Mouse (Mus musculus) MEL (cell line): ENCODE measurements around the gene Ltb4r2. TPM values are rescaled to one million over a fixed set of nuclear protein-coding genes. Genes with fewer than 3 reads are reported as not detected.

Experiments
- CHD1 ChIP-seq: IDR thresholded peaks from 2 replicates; pipeline ENCODE4 v1.6.1; 2012; ENCODE audit warnings: low read depth, mild to moderate bottlenecking, inconsistent platforms, low read length, improper control_type of control experiment
- CTCF ChIP-seq, 3 experiments: IDR thresholded peaks in 2 of 3; conservative IDR thresholded peaks in 1 of 3; 2 replicates each; pipeline ENCODE4 v1.5.1; 2011 to 2012; ENCODE audit warnings: low read length in 3 of 3, low read depth in 2 of 3, mild to moderate bottlenecking in 2 of 3, improper control_type of control experiment in 1 of 3, inconsistent platforms in 1 of 3, mixed read lengths in 1 of 3, moderate library complexity in 1 of 3; ENCODE audit not compliant: control insufficient read depth in 1 of 3, insufficient read depth in 1 of 3, poor library complexity in 1 of 3, severe bottlenecking in 1 of 3
- ELF1 ChIP-seq: IDR thresholded peaks from 2 replicates; pipeline ENCODE4 v1.6.1; 2014; ENCODE audit warnings: low read depth, mild to moderate bottlenecking, inconsistent platforms, low read length, improper control_type of control experiment, moderate library complexity
- GABPA ChIP-seq: IDR thresholded peaks from 2 replicates; pipeline ENCODE4 v1.6.1; 2012; ENCODE audit warnings: low read depth, mild to moderate bottlenecking, inconsistent platforms, low read length, improper control_type of control experiment, moderate library complexity
- HCFC1 ChIP-seq: IDR thresholded peaks from 2 replicates; pipeline ENCODE4 v1.6.1; 2012; ENCODE audit warnings: low read depth, mild to moderate bottlenecking, inconsistent platforms, low read length, improper control_type of control experiment, moderate library complexity
- KAT2A ChIP-seq: conservative IDR thresholded peaks from 2 replicates; pipeline ENCODE4 v1.6.1; 2012; ENCODE audit warnings: low read depth, low read length, improper control_type of control experiment, inconsistent platforms
- MAFK ChIP-seq: IDR thresholded peaks from 2 replicates; pipeline ENCODE4 v1.6.1; 2011; ENCODE audit warnings: low read depth, mild to moderate bottlenecking, low read length, improper control_type of control experiment, borderline replicate concordance
- MAX ChIP-seq: IDR thresholded peaks from 2 replicates; pipeline ENCODE4 v1.6.1; 2011; ENCODE audit warnings: low read length, improper control_type of control experiment
- MEF2A ChIP-seq: IDR thresholded peaks from 2 replicates; pipeline ENCODE4 v1.6.1; 2014; ENCODE audit warnings: low read depth, mild to moderate bottlenecking, inconsistent platforms, low read length, improper control_type of control experiment; ENCODE audit not compliant: poor library complexity, insufficient replicate concordance, severe bottlenecking; ENCODE audit errors: extremely low read depth
- MXI1 ChIP-seq: IDR thresholded peaks from 2 replicates; pipeline ENCODE4 v1.6.1; 2011; ENCODE audit warnings: mild to moderate bottlenecking, low read depth, low read length, improper control_type of control experiment
- POLR2AphosphoS2 ChIP-seq: IDR thresholded peaks from 2 replicates; pipeline ENCODE4 v1.6.1; 2011; ENCODE audit warnings: low read length, improper control_type of control experiment
- POLR2AphosphoS5 ChIP-seq: IDR thresholded peaks from 2 replicates; pipeline ENCODE4 v1.6.1; 2012; ENCODE audit warnings: low read depth, borderline replicate concordance, mild to moderate bottlenecking, inconsistent platforms, low read length, moderate library complexity, mixed read lengths
- RAD21 ChIP-seq: IDR thresholded peaks from 2 replicates; pipeline ENCODE4 v1.6.1; 2011; ENCODE audit warnings: mild to moderate bottlenecking, low read depth, low read length, improper control_type of control experiment
- TAL1 ChIP-seq: IDR thresholded peaks from 2 replicates; pipeline ENCODE4 v1.6.1; 2012; ENCODE audit warnings: mild to moderate bottlenecking, inconsistent platforms, low read length, moderate library complexity, mixed read lengths
- TCF12 ChIP-seq: IDR thresholded peaks from 2 replicates; pipeline ENCODE4 v1.6.1; 2014; ENCODE audit warnings: low read depth, mild to moderate bottlenecking, inconsistent platforms, low read length, improper control_type of control experiment, moderate library complexity
- UBTF ChIP-seq: IDR thresholded peaks from 2 replicates; pipeline ENCODE4 v1.6.1; 2012; ENCODE audit warnings: low read depth, mild to moderate bottlenecking, inconsistent platforms, low read length, improper control_type of control experiment, moderate library complexity, borderline replicate concordance; ENCODE audit not compliant: insufficient read depth
- USF1 ChIP-seq: IDR thresholded peaks from 2 replicates; pipeline ENCODE4 v1.6.1; 2014; ENCODE audit warnings: low read depth, mild to moderate bottlenecking, inconsistent platforms, low read length, improper control_type of control experiment, moderate library complexity
- polyA plus RNA-seq, 2 experiments: library from polyadenylated mRNA; stranded (reverse) in 1 of 2; unstranded in 1 of 2; fragments of >175 nt in 1 of 2; fragments of >200 nt in 1 of 2; gene quantifications; 2 replicates each; pipeline versions ENCODE4 v1.2.1 to v1.2.4; 2012; ENCODE audit warnings: low replicate concordance in 2 of 2, low read depth in 1 of 2; ENCODE audit not compliant: insufficient read length in 2 of 2, insufficient read depth in 1 of 2, missing spikeins in 1 of 2
- total RNA-seq: library from RNA; depleted of rRNA; stranded (reverse); fragments of 300-350 nt; gene quantifications from 2 replicates; pipeline ENCODE4 v1.2.3, GENCODE M21; 2012; rRNA removed

Ltb4r2 gene
- total and polyA plus RNA-seq, 3 experiments: 0.19 to 0.52 TPM; not detected in 1

GRCm38 (mm10) chr14:55795380-55796163 lies 34.3 kb downstream of the Ltb4r2 start (continued):
- TF ChIP-seq ELF1: peak; percentile 30; the same call in 1 of the 2 replicates
- no peak for TF ChIP-seq USF1
- TF ChIP-seq TCF12: peak; percentile 47; the same call in 1 of the 2 replicates
- TF ChIP-seq POLR2AphosphoS5: no peak
- TF ChIP-seq MAX: no peak
- no peak for TF ChIP-seq MAFK
- TF ChIP-seq MXI1: no peak
- no peak for TF ChIP-seq UBTF
- no peak for TF ChIP-seq RAD21
- TF ChIP-seq GABPA: no peak
- no peak for TF ChIP-seq KAT2A
- TF ChIP-seq CHD1: no peak
- no peak; the same call in 1 of the 2 replicates for TF ChIP-seq TAL1
- no peak for TF ChIP-seq HCFC1
- TF ChIP-seq MEF2A: no peak
- no peak for TF ChIP-seq CTCF (IDR thresholded peaks at IDR 0.05 in 2 of 3, conservative IDR thresholded peaks at IDR 0.05 in 1 of 3; ENCODE audit: control insufficient read depth in 1 of 3, insufficient read depth in 1 of 3, low read depth in 2 of 3, low read length in 3 of 3, poor library complexity in 1 of 3, severe bottlenecking in 1 of 3)
- TF ChIP-seq POLR2AphosphoS2: no peak

Other genes with a start within 250 kb of the Ltb4r2 start
Only the 30 nearest of the 34 such genes appear.
- gene Fitm1, start 185.8 kb upstream of the Ltb4r2 start, total RNA-seq: not detected in 2 replicates
- under 1 TPM in 1 of 2 experiments, not detected in 1; 0.07 TPM for gene Fitm1, start 185.8 kb upstream of the Ltb4r2 start, polyA plus RNA-seq
- 73.8 and 85.9 TPM in 2 replicates for gene Psme1, start 183.3 kb upstream of the Ltb4r2 start, total RNA-seq
- gene Psme1, start 183.3 kb upstream of the Ltb4r2 start, polyA plus RNA-seq: 100 to 1,000 TPM in 1 of 2 experiments, not detected in 1; 205 TPM
- gene Emc9, start 176.1 kb upstream of the Ltb4r2 start, total RNA-seq: 55.4 and 59.4 TPM in 2 replicates
- gene Emc9, start 176.1 kb upstream of the Ltb4r2 start, polyA plus RNA-seq: 10 to 100 TPM in 1 of 2 experiments, not detected in 1; 38.7 TPM
- gene Psme2, start 170.3 kb upstream of the Ltb4r2 start, total RNA-seq: 98.1 and 143 TPM in 2 replicates
- 100 to 1,000 TPM in 1 of 2 experiments, not detected in 1; 231 TPM for gene Psme2, start 170.3 kb upstream of the Ltb4r2 start, polyA plus RNA-seq
- 10.7 and 12.9 TPM in 2 replicates for gene Rnf31, start 169.7 kb upstream of the Ltb4r2 start, total RNA-seq
- 10 to 100 TPM in 1 of 2 experiments, not detected in 1; 24.5 TPM for gene Rnf31, start 169.7 kb upstream of the Ltb4r2 start, polyA plus RNA-seq
- gene Irf9, start 157.9 kb upstream of the Ltb4r2 start, total RNA-seq: 5.0 and 8.5 TPM in 2 replicates
- 10 to 100 TPM in 1 of 2 experiments, not detected in 1; 14.8 TPM for gene Irf9, start 157.9 kb upstream of the Ltb4r2 start, polyA plus RNA-seq
- 1.5 and 1.6 TPM in 2 replicates for gene Rec8, start 143.4 kb upstream of the Ltb4r2 start, total RNA-seq
- 1 to 10 TPM in 1 of 2 experiments, not detected in 1; 2.5 TPM for gene Rec8, start 143.4 kb upstream of the Ltb4r2 start, polyA plus RNA-seq
- gene Ipo4, start 125.5 kb upstream of the Ltb4r2 start, total RNA-seq: 46.2 and 54.1 TPM in 2 replicates
- 100 to 1,000 TPM in 1 of 2 experiments, not detected in 1; 132 TPM for gene Ipo4, start 125.5 kb upstream of the Ltb4r2 start, polyA plus RNA-seq
- gene Gm49378, start 123.5 kb upstream of the Ltb4r2 start, total RNA-seq: not detected in 2 replicates
- gene Gm49378, start 123.5 kb upstream of the Ltb4r2 start, polyA plus RNA-seq: 1 to 10 TPM in 1 of 2 experiments, not detected in 1; 4.6 TPM
- gene Tm9sf1, start 117.6 kb upstream of the Ltb4r2 start, total RNA-seq: 49.4 and 60.5 TPM in 2 replicates
- 10 to 100 TPM in 1 of 2 experiments, not detected in 1; 80.1 TPM for gene Tm9sf1, start 117.6 kb upstream of the Ltb4r2 start, polyA plus RNA-seq
- gene Tssk4, start 111.2 kb upstream of the Ltb4r2 start, total RNA-seq: 0.08 and 0.10 TPM in 2 replicates
- under 1 TPM in 1 of 2 experiments, not detected in 1; 0.40 TPM for gene Tssk4, start 111.2 kb upstream of the Ltb4r2 start, polyA plus RNA-seq
- gene Mdp1, start 100.9 kb upstream of the Ltb4r2 start, total RNA-seq: 25.5 and 30.6 TPM in 2 replicates
- 10 to 100 TPM in 1 of 2 experiments, not detected in 1; 25.6 TPM for gene Mdp1, start 100.9 kb upstream of the Ltb4r2 start, polyA plus RNA-seq
- gene Gmpr2, start 89.5 kb upstream of the Ltb4r2 start, total RNA-seq: 22.3 and 24.5 TPM in 2 replicates
- gene Gmpr2, start 89.5 kb upstream of the Ltb4r2 start, polyA plus RNA-seq: 10 to 100 TPM in 1 of 2 experiments, not detected in 1; 28.8 TPM
- gene Nedd8, start 89.3 kb upstream of the Ltb4r2 start, total RNA-seq: 515 and 516 TPM in 2 replicates
- gene Nedd8, start 89.3 kb upstream of the Ltb4r2 start, polyA plus RNA-seq: 100 to 1,000 TPM in 1 of 2 experiments, not detected in 1; 528 TPM
- gene Tinf2, start 79.6 kb upstream of the Ltb4r2 start, total RNA-seq: 27.2 and 27.8 TPM in 2 replicates
- 10 to 100 TPM in 1 of 2 experiments, not detected in 1; 53.0 TPM for gene Tinf2, start 79.6 kb upstream of the Ltb4r2 start, polyA plus RNA-seq
- 5.8 and 6.2 TPM in 2 replicates for gene Tgm1, start 47.5 kb upstream of the Ltb4r2 start, total RNA-seq
- gene Tgm1, start 47.5 kb upstream of the Ltb4r2 start, polyA plus RNA-seq: 10 to 100 TPM in 1 of 2 experiments, not detected in 1; 11.4 TPM
- 21.8 and 22.8 TPM in 2 replicates for gene Rabggta, start 39.2 kb upstream of the Ltb4r2 start, total RNA-seq
- 10 to 100 TPM in 1 of 2 experiments, not detected in 1; 32.0 TPM for gene Rabggta, start 39.2 kb upstream of the Ltb4r2 start, polyA plus RNA-seq
- gene Dhrs1, start 15.7 kb upstream of the Ltb4r2 start, total RNA-seq: 20.0 and 21.7 TPM in 2 replicates
- 10 to 100 TPM in 1 of 2 experiments, not detected in 1; 48.8 TPM for gene Dhrs1, start 15.7 kb upstream of the Ltb4r2 start, polyA plus RNA-seq
- 46.1 and 47.8 TPM in 2 replicates for gene Nop9, start 15.7 kb upstream of the Ltb4r2 start, total RNA-seq
- gene Nop9, start 15.7 kb upstream of the Ltb4r2 start, polyA plus RNA-seq: 100 to 1,000 TPM in 1 of 2 experiments, not detected in 1; 112 TPM
- 1.7 and 2.4 TPM in 2 replicates for gene Cideb, start 3.0 kb upstream of the Ltb4r2 start, total RNA-seq
- gene Cideb, start 3.0 kb upstream of the Ltb4r2 start, polyA plus RNA-seq: under 1 TPM in 1 of 2 experiments, not detected in 1; 0.53 TPM
- gene Ltb4r1, start 4.5 kb downstream of the Ltb4r2 start, total RNA-seq: 0.35 and 0.65 TPM in 2 replicates
- gene Ltb4r1, start 4.5 kb downstream of the Ltb4r2 start, polyA plus RNA-seq: 1 to 10 TPM in 1 of 2 experiments, not detected in 1; 1.5 TPM
- gene Adcy4, start 22.7 kb downstream of the Ltb4r2 start, total RNA-seq: 0.19 and 0.29 TPM in 2 replicates
- gene Adcy4, start 22.7 kb downstream of the Ltb4r2 start, polyA plus RNA-seq: under 1 TPM in 1 of 2 experiments, not detected in 1; 0.35 TPM
- 67.1 and 77.4 TPM in 2 replicates for gene Ripk3, start 27.4 kb downstream of the Ltb4r2 start, total RNA-seq
- gene Ripk3, start 27.4 kb downstream of the Ltb4r2 start, polyA plus RNA-seq: 100 to 1,000 TPM; 123 to 124 TPM
- gene Nfatc4, start 61.7 kb downstream of the Ltb4r2 start, total RNA-seq: 0.20 and 0.27 TPM in 2 replicates
- gene Nfatc4, start 61.7 kb downstream of the Ltb4r2 start, polyA plus RNA-seq: under 1 TPM in 1 of 2 experiments, not detected in 1; 0.71 TPM
- gene Nynrin, start 92.6 kb downstream of the Ltb4r2 start, total RNA-seq: not detected in 2 replicates
- not detected for gene Nynrin, start 92.6 kb downstream of the Ltb4r2 start, polyA plus RNA-seq
- gene Cbln3, start 123.0 kb downstream of the Ltb4r2 start, total RNA-seq: not detected in 2 replicates
- under 1 TPM in 1 of 2 experiments, not detected in 1; 0.19 TPM for gene Cbln3, start 123.0 kb downstream of the Ltb4r2 start, polyA plus RNA-seq
- gene Khnyn, start 123.5 kb downstream of the Ltb4r2 start, total RNA-seq: 5.2 and 6.0 TPM in 2 replicates
- gene Khnyn, start 123.5 kb downstream of the Ltb4r2 start, polyA plus RNA-seq: 10 to 100 TPM in 1 of 2 experiments, not detected in 1; 13.3 TPM
- 1.1 TPM in 2 replicates for gene Sdr39u1, start 138.9 kb downstream of the Ltb4r2 start, total RNA-seq
- 1 to 10 TPM in 1 of 2 experiments, not detected in 1; 2.3 TPM for gene Sdr39u1, start 138.9 kb downstream of the Ltb4r2 start, polyA plus RNA-seq
- gene Cma1, start 183.2 kb downstream of the Ltb4r2 start, total RNA-seq: 0.19 TPM in 1 of 2 replicates, not detected in the other
- gene Cma1, start 183.2 kb downstream of the Ltb4r2 start, polyA plus RNA-seq: under 1 TPM in 1 of 2 experiments, not detected in 1; 0.13 TPM
- gene Cma2, start 189.6 kb downstream of the Ltb4r2 start, total RNA-seq: not detected in 2 replicates
- gene Cma2, start 189.6 kb downstream of the Ltb4r2 start, polyA plus RNA-seq: not detected